Mouse (Mus musculus) telencephalon, adult 2 months (tissue): ENCODE results near the gene Crmp1.
A peak's percentile ranks its signal among the peaks of the same experiment; 100 is the strongest.

ENCODE experiments used
- DNase-seq: peaks from one replicate; pipeline ENCODE4 v3.0.0-alpha.2; 2011; ENCODE audit warnings: low read depth, low spot score

Crmp1 gene

GRCm38 (mm10) chr5:37241651-37242151, at the start of gene Crmp1:
Gene Crmp1 (plus strand): TSS chr5:37241940.
- DNase-seq = no peak

GRCm38 (mm10) chr5:37196196-37196595, 45.5 kb upstream of the Crmp1 start:
- DNase-seq = no peak

- DNase-seq = no peak
These were observed 45.0 kb upstream of the Crmp1 start for GRCm38 (mm10) chr5:37196666-37197250.

GRCm38 (mm10) chr5:37197423-37197822, 44.3 kb upstream of the Crmp1 start:
- DNase-seq = no peak

GRCm38 (mm10) chr5:37198011-37198688, 43.6 kb upstream of the Crmp1 start:
- DNase-seq = no peak

GRCm38 (mm10) chr5:37202285-37202684, 39.5 kb upstream of the Crmp1 start:
- no peak for DNase-seq

- no peak for DNase-seq
These were observed 36.9 kb upstream of the Crmp1 start for GRCm38 (mm10) chr5:37204886-37205285.

GRCm38 (mm10) chr5:37205420-37205819, 36.3 kb upstream of the Crmp1 start:
- DNase-seq = no peak

- DNase-seq = no peak
These were observed 35.4 kb upstream of the Crmp1 start for GRCm38 (mm10) chr5:37206364-37206763.

- DNase-seq = no peak
These were observed 28.6 kb upstream of the Crmp1 start for GRCm38 (mm10) chr5:37212938-37213708.

- DNase-seq = no peak
These were observed 28.0 kb upstream of the Crmp1 start for GRCm38 (mm10) chr5:37213709-37214103.

GRCm38 (mm10) chr5:37214614-37215013, 27.1 kb upstream of the Crmp1 start:
- no peak for DNase-seq

- no peak for DNase-seq
These were observed 26.5 kb upstream of the Crmp1 start for GRCm38 (mm10) chr5:37215276-37215675.

GRCm38 (mm10) chr5:37219615-37220014, 22.1 kb upstream of the Crmp1 start:
- DNase-seq = no peak

GRCm38 (mm10) chr5:37220575-37220974, 21.2 kb upstream of the Crmp1 start:
- DNase-seq = peak; percentile 67

- DNase-seq = no peak
These were observed 20.2 kb upstream of the Crmp1 start for GRCm38 (mm10) chr5:37221563-37221962.

GRCm38 (mm10) chr5:37222316-37222715, 19.4 kb upstream of the Crmp1 start:
- DNase-seq = no peak

- no peak for DNase-seq
These were observed 16.0 kb upstream of the Crmp1 start for GRCm38 (mm10) chr5:37225708-37226107.

GRCm38 (mm10) chr5:37227956-37228680, 13.6 kb upstream of the Crmp1 start:
- no peak for DNase-seq

GRCm38 (mm10) chr5:37228894-37229293, 12.8 kb upstream of the Crmp1 start:
- no peak for DNase-seq

- DNase-seq = peak; percentile 94
These were observed 8.7 kb upstream of the Crmp1 start for GRCm38 (mm10) chr5:37233010-37233557.

GRCm38 (mm10) chr5:37238654-37239053, 3.1 kb upstream of the Crmp1 start:
- no peak for DNase-seq
